Mouse (Mus musculus) embryonic facial prominence, embryonic 15.5 days (tissue): ENCODE measurements around the gene Erlin1. TPM values are rescaled to one million over a fixed set of nuclear protein-coding genes. Genes with fewer than 3 reads are reported as not detected.

Experiments used
- ATAC-seq: fragments of 200-750 bp; cut with Nextera tagmentation; 2 replicates; pipeline ENCODE4 v1.8.0; 2017; ENCODE audit warnings: low read depth, moderate TSS enrichment; ENCODE audit not compliant: insufficient number of reproducible peaks, low FRiP score, low TSS enrichment
- H3K27ac ChIP-seq: fragments of 300-500 bp; sonication (generic); replicated peaks from 2 replicates; pipeline ENCODE4 v1.5.1; 2015; ENCODE audit warnings: mild to moderate bottlenecking, inconsistent platforms
- H3K27me3 ChIP-seq: fragments of 300-500 bp; sonication (generic); 2 replicates; pipeline ENCODE4 v1.6.1; 2015; ENCODE audit warnings: inconsistent platforms
- H3K36me3 ChIP-seq: fragments of 300-500 bp; sonication (generic); 2 replicates; pipeline ENCODE4 v1.6.1; 2015; ENCODE audit warnings: mild to moderate bottlenecking, inconsistent platforms
- H3K4me1 ChIP-seq: fragments of 300-500 bp; sonication (generic); 2 replicates; pipeline ENCODE4 v1.6.1; 2015; ENCODE audit warnings: inconsistent platforms
- H3K4me2 ChIP-seq: fragments of 300-500 bp; sonication (generic); replicated peaks from 2 replicates; pipeline ENCODE4 v1.6.1; 2015; ENCODE audit warnings: mild to moderate bottlenecking, inconsistent platforms
- H3K4me3 ChIP-seq: fragments of 300-500 bp; sonication (generic); replicated peaks from 2 replicates; pipeline ENCODE4 v1.5.1; 2015; ENCODE audit warnings: mild to moderate bottlenecking, inconsistent platforms
- H3K9ac ChIP-seq: fragments of 300-500 bp; sonication (generic); 2 replicates; pipeline ENCODE4 v1.6.1; 2015; ENCODE audit warnings: inconsistent platforms
- H3K9me3 ChIP-seq: fragments of 300-500 bp; sonication (generic); replicated peaks from 2 replicates; pipeline ENCODE4 v1.6.1; 2016; ENCODE audit warnings: inconsistent platforms
- WGBS: fragments of 180-500 bp; shearing (Covaris S2); methylation state at CpG from one replicate; pipeline ENCODE4 v1.1.7; 2015; 5-methylcytosine and 5-hydroxymethylcytosine counted together
- polyA plus RNA-seq: library from polyadenylated mRNA; unstranded; fragments of >200 nt; fragmentation: Nextera tagmentation; extraction: Ambion mirVana; gene quantifications from 2 replicates; pipeline ENCODE4 v1.2.1, GENCODE M21; 2015

The Erlin1 gene
- polyA plus RNA-seq, 1 experiment from 2014 or later: 39.2 TPM

- H3K36me3 ChIP-seq: peaks cover 40% of the 10 kb centered on the region
- WGBS: 81% methylated on average over 2 of the region's 2 CpGs
Measured at GRCm38 (mm10) chr19:44080920-44081319, 11.3 kb upstream of the Erlin1 start.

GRCm38 (mm10) chr19:44080023-44080422, 10.4 kb upstream of the Erlin1 start:
- no peaks in the 10 kb centered on the region for H3K27me3 ChIP-seq
- H3K4me2 ChIP-seq: no peak overlapping the region
- ATAC-seq: no peak
- no peak overlapping the region for H3K27ac ChIP-seq
- 86% methylated on average over 2 of the region's 2 CpGs for WGBS
- H3K9ac ChIP-seq: no peak overlapping the region
- no peaks in the 10 kb centered on the region for H3K9me3 ChIP-seq
- H3K4me3 ChIP-seq: no peak overlapping the region
- H3K36me3 ChIP-seq: peaks cover 48% of the 10 kb centered on the region
- no peaks in the 10 kb centered on the region for H3K4me1 ChIP-seq

More at GRCm38 (mm10) chr19:44080920-44081319, 11.3 kb upstream of the Erlin1 start:
- H3K4me1 ChIP-seq: no peaks in the 10 kb centered on the region
- H3K9me3 ChIP-seq: no peaks in the 10 kb centered on the region
- H3K9ac ChIP-seq: no peak overlapping the region
- no peak for ATAC-seq
- H3K27me3 ChIP-seq: no peaks in the 10 kb centered on the region
- H3K4me2 ChIP-seq: no peak overlapping the region
- H3K4me3 ChIP-seq: no peak overlapping the region
- no peak overlapping the region for H3K27ac ChIP-seq

GRCm38 (mm10) chr19:44077024-44077423, 7.4 kb upstream of the Erlin1 start:
- WGBS: 81% methylated on average over 4 of the region's 4 CpGs
- H3K9ac ChIP-seq: no peak overlapping the region
- no peaks in the 10 kb centered on the region for H3K9me3 ChIP-seq
- no peak overlapping the region for H3K27ac ChIP-seq
- H3K27me3 ChIP-seq: no peaks in the 10 kb centered on the region
- H3K4me3 ChIP-seq: no peak overlapping the region
- H3K4me1 ChIP-seq: no peaks in the 10 kb centered on the region
- H3K4me2 ChIP-seq: no peak overlapping the region
- no peak for ATAC-seq
- H3K36me3 ChIP-seq: peaks cover 45% of the 10 kb centered on the region

DNA sequence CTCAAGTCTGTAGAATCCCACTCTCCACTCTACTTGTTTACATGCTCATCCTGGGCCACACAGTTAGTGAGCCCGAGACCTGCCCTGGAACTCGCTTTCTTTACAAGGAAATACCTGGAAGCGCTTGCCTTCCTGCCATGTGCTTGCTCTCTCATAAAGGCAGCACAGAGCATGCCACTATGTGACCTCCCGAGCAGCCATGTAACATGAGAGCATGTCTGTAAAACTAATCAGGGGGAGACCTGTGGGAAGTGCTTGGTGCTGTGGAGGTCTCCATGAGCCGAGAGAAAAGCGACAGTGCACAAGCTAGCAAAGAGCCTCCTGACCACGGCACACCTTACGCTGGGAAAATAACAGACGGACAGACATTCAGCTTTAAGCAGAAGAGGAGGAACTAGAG, 6.9 kb upstream of the Erlin1 start:
- Histone ChIP-seq H3K27me3 (no peaks in the 10 kb centered on the region), H3K9ac (no peak overlapping the region), H3K9me3 (no peaks in the 10 kb centered on the region), H3K27ac (no peak overlapping the region), H3K4me2 (no peak overlapping the region), H3K4me1 (peaks cover 2% of the 10 kb centered on the region; the same call in 1 of the 2 replicates), H3K36me3 (peaks cover 45% of the 10 kb centered on the region), H3K4me3 (no peak overlapping the region)
- 62% methylated on average over 9 of the region's 9 CpGs for WGBS
- no peak for ATAC-seq

GRCm38 (mm10) chr19:44074986-44075385, 5.4 kb upstream of the Erlin1 start:
- Histone ChIP-seq H3K4me2 (no peak overlapping the region), H3K36me3 (peaks cover 39% of the 10 kb centered on the region), H3K9ac (no peak overlapping the region), H3K4me3 (no peak overlapping the region), H3K27ac (no peak overlapping the region), H3K4me1 (peaks cover 9% of the 10 kb centered on the region), H3K9me3 (no peaks in the 10 kb centered on the region), H3K27me3 (no peaks in the 10 kb centered on the region)
- 73% methylated on average over 11 of the region's 11 CpGs for WGBS
- no peak for ATAC-seq

- H3K36me3 ChIP-seq: peaks cover 11% of the 10 kb centered on the region
- H3K9me3 ChIP-seq: no peaks in the 10 kb centered on the region
- no peak overlapping the region for H3K4me2 ChIP-seq
- no peaks in the 10 kb centered on the region for H3K27me3 ChIP-seq
- no peak overlapping the region for H3K9ac ChIP-seq
- H3K4me3 ChIP-seq: no peak overlapping the region
- WGBS: 62% methylated on average over 5 of the region's 5 CpGs
- peaks cover 18% of the 10 kb centered on the region for H3K4me1 ChIP-seq
- no peak for ATAC-seq
- H3K27ac ChIP-seq: no peak overlapping the region
Measured at GRCm38 (mm10) chr19:44071166-44071565, 1.6 kb upstream of the Erlin1 start.

DNA sequence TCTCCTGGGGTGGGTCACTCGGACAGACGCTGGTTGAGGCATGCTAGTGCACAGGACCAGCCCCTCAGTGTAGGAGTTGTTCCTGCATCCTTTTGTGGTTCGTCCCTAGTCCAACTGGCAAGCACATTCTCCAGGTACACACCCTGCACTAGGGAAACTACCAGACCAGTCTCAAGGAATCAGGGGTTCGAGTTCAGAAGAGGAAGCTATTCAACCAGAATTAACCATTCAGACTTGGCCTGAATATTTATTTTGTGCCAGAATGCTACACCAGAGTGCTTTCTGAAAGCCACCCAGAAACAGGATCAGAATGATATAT, 288 bp upstream of the Erlin1 start:
- H3K27ac ChIP-seq: peak overlapping the region; percentile 56; the same call in 1 of the 2 replicates

DNA sequence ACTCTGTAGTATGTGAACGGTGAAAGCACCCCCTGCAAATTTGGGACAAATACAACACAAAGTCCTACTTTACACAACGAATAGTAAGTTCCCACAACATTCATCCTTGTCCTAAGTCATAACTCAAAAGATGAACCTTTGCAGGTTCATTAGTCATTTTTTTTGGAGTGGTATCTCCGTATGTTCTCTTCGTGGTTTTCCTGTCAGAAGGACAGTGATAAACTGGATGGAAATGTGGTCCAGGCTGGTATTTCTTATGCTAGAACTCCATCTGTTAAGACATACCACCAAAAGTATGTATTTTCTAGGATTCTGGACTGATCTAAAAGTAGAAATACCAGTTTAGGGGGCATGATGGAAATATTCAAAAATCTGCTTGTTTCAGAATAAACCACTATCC, 1.4 kb downstream of the Erlin1 start:
- Histone ChIP-seq H3K27me3 (no peaks in the 10 kb centered on the region), H3K4me3 (peak overlapping the region; percentile 78), H3K27ac (no peak overlapping the region), H3K4me2 (peak overlapping the region; percentile 77), H3K9ac (0 out of 2 replicates have a peak overlapping the region, but pooled peaks have one; percentile 77), H3K36me3 (peaks cover 11% of the 10 kb centered on the region; the same call in 1 of the 2 replicates), H3K9me3 (no peaks in the 10 kb centered on the region), H3K4me1 (peaks cover 18% of the 10 kb centered on the region)
- 77% methylated on average over 4 of the region's 4 CpGs for WGBS
- ATAC-seq: no peak

More for the DNA sequence above, 288 bp upstream of the Erlin1 start:
- peaks cover 6% of the 10 kb centered on the region; the same call in 1 of the 2 replicates for H3K36me3 ChIP-seq
- peak overlapping the region; percentile 77 for H3K9ac ChIP-seq
- peaks cover 18% of the 10 kb centered on the region for H3K4me1 ChIP-seq
- no peaks in the 10 kb centered on the region for H3K9me3 ChIP-seq
- ATAC-seq: no peak; the same call in 1 of the 2 replicates
- no peaks in the 10 kb centered on the region for H3K27me3 ChIP-seq
- 4% methylated on average over 4 of the region's 4 CpGs for WGBS
- peak overlapping the region; percentile 77 for H3K4me2 ChIP-seq
- H3K4me3 ChIP-seq: peak overlapping the region; percentile 78

DNA sequence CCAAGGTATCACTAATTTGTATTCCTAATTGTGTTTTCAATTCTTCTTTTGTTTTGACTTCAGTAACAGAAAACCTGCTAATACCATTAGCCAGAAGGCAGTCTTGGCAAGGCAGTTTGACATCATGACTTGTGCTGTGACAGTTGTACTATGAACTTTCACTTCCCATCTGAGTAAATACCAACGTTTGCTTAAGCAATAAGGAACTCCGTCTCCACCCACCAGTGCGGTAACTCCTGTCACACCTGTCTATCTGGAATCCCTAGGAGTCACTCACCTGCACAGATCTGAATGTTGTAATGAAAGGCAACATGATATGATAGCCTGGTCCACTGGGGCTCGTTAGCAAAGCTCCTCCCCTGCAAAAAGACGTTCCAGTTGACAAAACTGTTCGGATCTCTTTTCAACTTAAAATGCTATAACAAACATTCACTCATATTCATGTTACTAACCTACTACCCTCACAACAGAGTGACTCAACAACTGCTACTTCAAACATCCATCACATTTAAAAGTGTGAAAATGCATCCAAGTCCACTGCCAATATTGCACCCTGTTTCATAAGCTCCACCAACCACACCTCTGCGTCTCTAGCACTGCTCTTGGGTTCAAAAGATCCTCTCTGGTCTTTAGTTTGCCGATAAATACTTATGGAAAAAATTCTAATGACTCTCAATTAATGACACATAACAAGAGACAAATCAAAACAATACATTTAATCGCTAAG, 2.1 kb downstream of the Erlin1 start:
- Histone ChIP-seq H3K4me1 (peaks cover 18% of the 10 kb centered on the region), H3K9me3 (no peaks in the 10 kb centered on the region), H3K9ac (no peak overlapping the region), H3K27me3 (no peaks in the 10 kb centered on the region), H3K27ac (no peak overlapping the region), H3K36me3 (peaks cover 12% of the 10 kb centered on the region), H3K4me2 (0 out of 2 replicates have a peak overlapping the region, but pooled peaks have one; percentile 3), H3K4me3 (no peak overlapping the region)
- 62% methylated on average over 9 of the region's 9 CpGs for WGBS
- ATAC-seq: no peak

DNA sequence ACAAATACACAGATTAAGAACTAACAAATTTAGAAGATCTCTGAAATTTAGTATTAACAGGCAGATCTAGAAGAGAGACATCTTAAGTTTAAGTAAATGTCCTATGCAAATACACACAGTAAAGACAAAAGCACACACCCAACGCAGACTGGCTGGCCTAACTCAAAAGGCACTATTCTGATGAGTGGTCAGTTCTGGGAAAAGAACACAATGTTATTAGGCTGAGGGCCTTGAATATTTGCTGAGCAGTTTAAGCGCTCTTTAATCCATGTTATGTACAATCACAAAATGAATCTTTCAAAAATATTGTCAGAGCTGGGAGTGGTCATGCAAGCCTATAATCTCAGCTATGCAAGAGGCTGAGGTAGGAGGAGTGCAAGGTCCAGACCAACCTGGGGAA, 4.9 kb downstream of the Erlin1 start:
- Histone ChIP-seq H3K4me2 (no peak overlapping the region), H3K36me3 (peaks cover 23% of the 10 kb centered on the region), H3K9me3 (no peaks in the 10 kb centered on the region), H3K4me1 (peaks cover 7% of the 10 kb centered on the region; the same call in 1 of the 2 replicates), H3K4me3 (no peak overlapping the region), H3K27ac (no peak overlapping the region), H3K9ac (no peak overlapping the region), H3K27me3 (no peaks in the 10 kb centered on the region)
- ATAC-seq: no peak
- 97% methylated on average over 2 of the region's 2 CpGs for WGBS

DNA sequence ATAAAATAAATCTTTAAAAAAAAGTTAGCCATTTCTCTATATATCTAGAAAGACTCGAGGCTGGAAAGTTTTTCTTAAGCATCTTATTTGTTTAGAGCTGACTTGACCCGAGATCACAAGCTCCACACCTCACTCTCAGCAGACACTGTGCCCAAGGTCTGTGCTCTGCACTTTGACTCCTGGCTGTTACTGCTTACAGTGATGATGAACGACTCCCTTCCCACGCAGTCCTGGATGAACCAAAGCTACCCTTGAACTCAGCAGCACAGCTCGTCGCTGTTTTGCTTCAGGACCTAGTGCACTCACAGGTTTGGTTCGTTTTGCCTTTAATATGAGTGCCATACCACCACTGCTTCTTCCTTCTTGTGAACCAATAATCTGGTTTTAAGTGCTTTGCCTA, 5.8 kb downstream of the Erlin1 start:
- no peak overlapping the region for H3K9ac ChIP-seq
- no peaks in the 10 kb centered on the region for H3K9me3 ChIP-seq
- no peak overlapping the region for H3K4me2 ChIP-seq
- H3K36me3 ChIP-seq: peaks cover 23% of the 10 kb centered on the region
- 88% methylated on average over 7 of the region's 7 CpGs for WGBS
- 0 out of 2 replicates have a peak, but pooled peaks cover 4% of the 10 kb centered on the region for H3K4me1 ChIP-seq
- H3K4me3 ChIP-seq: no peak overlapping the region
- H3K27me3 ChIP-seq: no peaks in the 10 kb centered on the region
- H3K27ac ChIP-seq: no peak overlapping the region
- ATAC-seq: no peak

DNA sequence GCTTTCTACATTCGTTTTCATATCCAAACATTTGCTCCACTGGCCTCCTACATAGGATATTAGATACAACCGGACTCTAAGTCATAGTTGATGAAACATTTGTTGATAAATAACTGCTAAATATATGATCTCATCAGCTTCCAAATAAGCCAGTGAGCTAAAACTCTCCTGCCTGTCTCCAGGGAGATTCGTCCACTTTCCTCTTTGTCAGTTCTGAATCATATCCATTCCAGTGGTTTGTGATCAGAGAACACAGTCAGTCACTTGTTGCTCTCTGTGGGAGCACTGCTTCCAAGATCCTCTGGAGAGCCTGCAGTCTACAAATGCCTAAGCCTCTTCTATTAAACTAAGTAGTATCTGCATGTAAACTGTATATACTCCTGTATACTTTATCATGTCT, 9.4 kb downstream of the Erlin1 start:
- Histone ChIP-seq H3K9me3 (no peaks in the 10 kb centered on the region), H3K27me3 (no peaks in the 10 kb centered on the region), H3K36me3 (peaks cover 39% of the 10 kb centered on the region), H3K4me3 (no peak overlapping the region), H3K4me1 (no peaks in the 10 kb centered on the region), H3K9ac (no peak overlapping the region), H3K27ac (no peak overlapping the region), H3K4me2 (no peak overlapping the region)
- no peak for ATAC-seq
- 86% methylated on average over 3 of the region's 3 CpGs for WGBS
